Mouse (Mus musculus): Measurements from ENCODE around the gene Serpinb1c. TPM values are rescaled to one million over a fixed set of nuclear protein-coding genes. Genes with fewer than 3 reads are reported as not detected.
"Not testable (repeated sequence)": the region's sequence is repeated elsewhere in the genome, so short reads cannot be mapped to it uniquely, and the experiment has no call there.

Serpinb1c gene
- polyA plus RNA-seq (2014; fragmentation: Nextera tagmentation; extraction: Ambion mirVana), result 0.15 TPM in 1 of 2 replicates, not detected in the other

- ATAC-seq (ENCODE audit: low read depth), result no peak
- Histone ChIP-seq H3K9ac (replicated peaks; ENCODE audit: low read depth, low read length) (no peak within 1 kb of the TSS), H3K36me3 (ENCODE audit: control insufficient read depth, insufficient read depth, low read length) (no peaks in the 10 kb centered on the region), H3K4me2 (ENCODE audit: low read depth, low read length) (no peak within 1 kb of the TSS), H3K27ac (ENCODE audit: low read depth, low read length) (no peak within 1 kb of the TSS), H3K4me1 (ENCODE audit: control insufficient read depth, insufficient read depth, low read length) (no peaks in the 10 kb centered on the region), H3K9me3 (ENCODE audit: control insufficient read depth, low read length) (no peaks in the 10 kb centered on the region), H3K27me3 (ENCODE audit: control insufficient read depth, insufficient read depth, low read length) (no peaks in the 10 kb centered on the region), H3K4me3 (ENCODE audit: low read depth, low read length) (no peak within 1 kb of the TSS)
- WGBS, result 78% methylated on average over 2 of the region's 2 CpGs
Measured at GRCm38 (mm10) chr13:32898111-32898510, at the start of gene Serpinb1c. TSS of gene Serpinb1c (minus strand) at chr13:32898211.

GRCm38 (mm10) chr13:32939191-32939590, 41.2 kb upstream of the Serpinb1c start:
- not testable (repeated sequence) for H3K9me3 ChIP-seq (ENCODE audit: control insufficient read depth, low read length); H3K4me1 ChIP-seq (ENCODE audit: control insufficient read depth, insufficient read depth, low read length); ATAC-seq (ENCODE audit: low read depth); H3K27ac ChIP-seq (ENCODE audit: low read depth, low read length); H3K36me3 ChIP-seq (ENCODE audit: control insufficient read depth, insufficient read depth, low read length); H3K4me2 ChIP-seq (ENCODE audit: low read depth, low read length); H3K27me3 ChIP-seq (ENCODE audit: control insufficient read depth, insufficient read depth, low read length); H3K9ac ChIP-seq (replicated peaks; ENCODE audit: low read depth, low read length); H3K4me3 ChIP-seq (ENCODE audit: low read depth, low read length)
- WGBS, result 83% methylated on average over 3 of the region's 3 CpGs

GRCm38 (mm10) chr13:32938275-32938674, 40.3 kb upstream of the Serpinb1c start:
- not testable (repeated sequence) for ATAC-seq (ENCODE audit: low read depth); H3K4me2 ChIP-seq (ENCODE audit: low read depth, low read length)
- 81% methylated on average over 4 of the region's 4 CpGs for WGBS

GRCm38 (mm10) chr13:32934706-32935381, 36.8 kb upstream of the Serpinb1c start:
- Histone ChIP-seq H3K4me2 (ENCODE audit: low read depth, low read length) (no peak overlapping the region), H3K9me3 (ENCODE audit: control insufficient read depth, low read length) (no peaks in the 10 kb centered on the region), H3K27me3 (ENCODE audit: control insufficient read depth, insufficient read depth, low read length) (no peaks in the 10 kb centered on the region), H3K9ac (replicated peaks; ENCODE audit: low read depth, low read length) (no peak overlapping the region), H3K36me3 (ENCODE audit: control insufficient read depth, insufficient read depth, low read length) (no peaks in the 10 kb centered on the region), H3K27ac (ENCODE audit: low read depth, low read length) (no peak overlapping the region), H3K4me1 (ENCODE audit: control insufficient read depth, insufficient read depth, low read length) (no peaks in the 10 kb centered on the region), H3K4me3 (ENCODE audit: low read depth, low read length) (no peak overlapping the region)
- no peak for ATAC-seq (ENCODE audit: low read depth)
- WGBS, result 20% methylated on average over 1 of the region's 1 CpGs

More at GRCm38 (mm10) chr13:32938275-32938674, 40.3 kb upstream of the Serpinb1c start:
- not testable (repeated sequence) for H3K27me3 ChIP-seq (ENCODE audit: control insufficient read depth, insufficient read depth, low read length); H3K9ac ChIP-seq (replicated peaks; ENCODE audit: low read depth, low read length); H3K4me1 ChIP-seq (ENCODE audit: control insufficient read depth, insufficient read depth, low read length); H3K36me3 ChIP-seq (ENCODE audit: control insufficient read depth, insufficient read depth, low read length); H3K4me3 ChIP-seq (ENCODE audit: low read depth, low read length); H3K27ac ChIP-seq (ENCODE audit: low read depth, low read length); H3K9me3 ChIP-seq (ENCODE audit: control insufficient read depth, low read length)

GRCm38 (mm10) chr13:32929107-32929750, 31.2 kb upstream of the Serpinb1c start:
- H3K4me2 ChIP-seq (ENCODE audit: low read depth, low read length), result no peak overlapping the region
- H3K27ac ChIP-seq (ENCODE audit: low read depth, low read length), result no peak overlapping the region
- H3K4me1 ChIP-seq (ENCODE audit: control insufficient read depth, insufficient read depth, low read length), result no peaks in the 10 kb centered on the region
- H3K36me3 ChIP-seq (ENCODE audit: control insufficient read depth, insufficient read depth, low read length), result no peaks in the 10 kb centered on the region
- H3K4me3 ChIP-seq (ENCODE audit: low read depth, low read length), result no peak overlapping the region
- H3K27me3 ChIP-seq (ENCODE audit: control insufficient read depth, insufficient read depth, low read length), result no peaks in the 10 kb centered on the region
- no peak for ATAC-seq (ENCODE audit: low read depth)
- H3K9me3 ChIP-seq (ENCODE audit: control insufficient read depth, low read length), result no peaks in the 10 kb centered on the region
- 89% methylated on average over 2 of the region's 2 CpGs for WGBS
- no peak overlapping the region for H3K9ac ChIP-seq (replicated peaks; ENCODE audit: low read depth, low read length)

GRCm38 (mm10) chr13:32927241-32927640, 29.2 kb upstream of the Serpinb1c start:
- 69% methylated on average over 1 of the region's 1 CpGs for WGBS
- H3K9me3 ChIP-seq (ENCODE audit: control insufficient read depth, low read length), result no peaks in the 10 kb centered on the region
- no peaks in the 10 kb centered on the region for H3K36me3 ChIP-seq (ENCODE audit: control insufficient read depth, insufficient read depth, low read length)
- no peaks in the 10 kb centered on the region for H3K4me1 ChIP-seq (ENCODE audit: control insufficient read depth, insufficient read depth, low read length)
- no peak overlapping the region for H3K27ac ChIP-seq (ENCODE audit: low read depth, low read length)
- H3K4me3 ChIP-seq (ENCODE audit: low read depth, low read length), result no peak overlapping the region
- H3K27me3 ChIP-seq (ENCODE audit: control insufficient read depth, insufficient read depth, low read length), result no peaks in the 10 kb centered on the region
- H3K4me2 ChIP-seq (ENCODE audit: low read depth, low read length), result no peak overlapping the region
- ATAC-seq (ENCODE audit: low read depth), result no peak
- H3K9ac ChIP-seq (replicated peaks; ENCODE audit: low read depth, low read length), result no peak overlapping the region

- H3K4me3 ChIP-seq (ENCODE audit: low read depth, low read length), result no peak overlapping the region
- H3K27me3 ChIP-seq (ENCODE audit: control insufficient read depth, insufficient read depth, low read length), result no peaks in the 10 kb centered on the region
- H3K4me1 ChIP-seq (ENCODE audit: control insufficient read depth, insufficient read depth, low read length), result no peaks in the 10 kb centered on the region
- no peak overlapping the region for H3K4me2 ChIP-seq (ENCODE audit: low read depth, low read length)
- no peak overlapping the region for H3K9ac ChIP-seq (replicated peaks; ENCODE audit: low read depth, low read length)
- H3K36me3 ChIP-seq (ENCODE audit: control insufficient read depth, insufficient read depth, low read length), result no peaks in the 10 kb centered on the region
- 78% methylated on average over 2 of the region's 2 CpGs for WGBS
- no peak for ATAC-seq (ENCODE audit: low read depth)
- H3K9me3 ChIP-seq (ENCODE audit: control insufficient read depth, low read length), result no peaks in the 10 kb centered on the region
- no peak overlapping the region for H3K27ac ChIP-seq (ENCODE audit: low read depth, low read length)
Measured at GRCm38 (mm10) chr13:32926661-32927060, 28.6 kb upstream of the Serpinb1c start.

GRCm38 (mm10) chr13:32924578-32925360, 26.8 kb upstream of the Serpinb1c start:
- 65% methylated on average over 7 of the region's 7 CpGs for WGBS
- no peak overlapping the region for H3K27ac ChIP-seq (ENCODE audit: low read depth, low read length)
- no peak overlapping the region for H3K4me3 ChIP-seq (ENCODE audit: low read depth, low read length)
- H3K36me3 ChIP-seq (ENCODE audit: control insufficient read depth, insufficient read depth, low read length), result no peaks in the 10 kb centered on the region
- no peak for ATAC-seq (ENCODE audit: low read depth)
- H3K9me3 ChIP-seq (ENCODE audit: control insufficient read depth, low read length), result no peaks in the 10 kb centered on the region
- H3K4me2 ChIP-seq (ENCODE audit: low read depth, low read length), result no peak overlapping the region
- H3K4me1 ChIP-seq (ENCODE audit: control insufficient read depth, insufficient read depth, low read length), result no peaks in the 10 kb centered on the region
- H3K9ac ChIP-seq (replicated peaks; ENCODE audit: low read depth, low read length), result no peak overlapping the region
- H3K27me3 ChIP-seq (ENCODE audit: control insufficient read depth, insufficient read depth, low read length), result no peaks in the 10 kb centered on the region

- Histone ChIP-seq H3K27ac (ENCODE audit: low read depth, low read length) (no peak overlapping the region), H3K4me2 (ENCODE audit: low read depth, low read length) (no peak overlapping the region), H3K9ac (replicated peaks; ENCODE audit: low read depth, low read length) (no peak overlapping the region), H3K9me3 (ENCODE audit: control insufficient read depth, low read length) (no peaks in the 10 kb centered on the region), H3K4me3 (ENCODE audit: low read depth, low read length) (no peak overlapping the region), H3K4me1 (ENCODE audit: control insufficient read depth, insufficient read depth, low read length) (no peaks in the 10 kb centered on the region), H3K27me3 (ENCODE audit: control insufficient read depth, insufficient read depth, low read length) (no peaks in the 10 kb centered on the region), H3K36me3 (ENCODE audit: control insufficient read depth, insufficient read depth, low read length) (no peaks in the 10 kb centered on the region)
- ATAC-seq (ENCODE audit: low read depth), result no peak
Measured at GRCm38 (mm10) chr13:32922622-32923021, 24.6 kb upstream of the Serpinb1c start.
